Mouse (Mus musculus) spleen, adult 2 months (tissue): ENCODE measurements around the gene Dclre1b. TPM values are rescaled to one million over a fixed set of nuclear protein-coding genes. Genes with fewer than 3 reads are reported as not detected.
"Not testable (repeated sequence)": the region's sequence is repeated elsewhere in the genome, so short reads cannot be mapped to it uniquely, and the experiment has no call there.

ENCODE experiments used
- DNase-seq, 2 experiments: peaks; one replicate each; pipeline versions ENCODE4 v3.0.0 to v3.0.0-alpha.2; 2012 to 2021; ENCODE audit warnings: low spot score in 2 of 2, low read depth in 1 of 2
- H3K27ac ChIP-seq: fragments of 200-500 bp; 2 replicates; pipeline ENCODE4 v1.5.1; 2012; ENCODE audit warnings: low read length, inconsistent platforms; ENCODE audit not compliant: insufficient read depth
- H3K27me3 ChIP-seq: fragments of 200-500 bp; 2 replicates; pipeline ENCODE4 v1.6.1; 2012; ENCODE audit warnings: mild to moderate bottlenecking, moderate library complexity, low read length, inconsistent platforms; ENCODE audit not compliant: control insufficient read depth, insufficient read depth
- H3K36me3 ChIP-seq: fragments of 200-500 bp; 2 replicates; pipeline ENCODE4 v1.6.1; 2012; ENCODE audit warnings: mild to moderate bottlenecking, low read length, inconsistent platforms; ENCODE audit not compliant: control insufficient read depth, insufficient read depth
- H3K4me1 ChIP-seq: fragments of 200-500 bp; 2 replicates; pipeline ENCODE4 v1.6.1; 2011; ENCODE audit warnings: inconsistent platforms; ENCODE audit not compliant: control insufficient read depth, insufficient read depth, insufficient read length
- H3K4me3 ChIP-seq: fragments of 200-500 bp; 2 replicates; pipeline ENCODE4 v1.5.1; 2011; ENCODE audit warnings: mild to moderate bottlenecking, inconsistent platforms; ENCODE audit not compliant: insufficient read depth, insufficient read length; ENCODE audit errors: extremely low read depth
- CTCF ChIP-seq: fragments of 200-500 bp; IDR thresholded peaks from 2 replicates; pipeline ENCODE4 v1.5.1; 2011; ENCODE audit warnings: mild to moderate bottlenecking, inconsistent platforms; ENCODE audit not compliant: insufficient read depth, insufficient read length, insufficient replicate concordance; ENCODE audit errors: extremely low read depth
- POLR2A ChIP-seq: fragments of 200-500 bp; IDR thresholded peaks from 2 replicates; pipeline ENCODE4 v1.6.1; 2011; ENCODE audit warnings: low read depth, low read length, inconsistent platforms
- WGBS: fragments of 180-500 bp; shearing (Covaris S2); methylation state at CpG from one replicate; pipeline ENCODE4 v1.1.7; 2018; 5-methylcytosine and 5-hydroxymethylcytosine counted together
- polyA plus RNA-seq: library from polyadenylated mRNA; depleted of rRNA; stranded (reverse); fragments of >200 nt; gene quantifications from 2 replicates; pipeline ENCODE4 v1.2.3, GENCODE M21; 2012

Dclre1b gene
- polyA plus RNA-seq, 1 experiment, result 16.2 TPM

GRCm38 (mm10) chr3:103835951-103836310 is 26.7 kb upstream of the Dclre1b start:
- Histone ChIP-seq H3K27me3 (no peaks in the 10 kb centered on the region), H3K4me3 (no peak overlapping the region), H3K4me1 (peaks cover 5% of the 10 kb centered on the region), H3K27ac (no peak overlapping the region), H3K36me3 (no peaks in the 10 kb centered on the region)
- WGBS, result 68% methylated on average over 10 of the region's 10 CpGs
- DNase-seq, result no peak
- TF ChIP-seq CTCF, result no peak
- no peak for TF ChIP-seq POLR2A

GRCm38 (mm10) chr3:103835272-103835950 is 26.2 kb upstream of the Dclre1b start:
- H3K4me1 ChIP-seq, result peaks cover 5% of the 10 kb centered on the region
- TF ChIP-seq CTCF (no peak), POLR2A (no peak)
- no peak for DNase-seq
- H3K36me3 ChIP-seq, result no peaks in the 10 kb centered on the region
- H3K27ac ChIP-seq, result no peak overlapping the region
- no peaks in the 10 kb centered on the region for H3K27me3 ChIP-seq
- WGBS, result 69% methylated on average over 6 of the region's 6 CpGs
- H3K4me3 ChIP-seq, result no peak overlapping the region

- H3K36me3 ChIP-seq, result no peaks in the 10 kb centered on the region
- DNase-seq, result no peak
- no peak for TF ChIP-seq POLR2A
- TF ChIP-seq CTCF, result no peak
- no peak overlapping the region for H3K4me3 ChIP-seq
- H3K4me1 ChIP-seq, result peaks cover 5% of the 10 kb centered on the region
- H3K27ac ChIP-seq, result no peak overlapping the region
- H3K27me3 ChIP-seq, result no peaks in the 10 kb centered on the region
- WGBS, result 94% methylated on average over 2 of the region's 2 CpGs
These were observed 24.8 kb upstream of the Dclre1b start for GRCm38 (mm10) chr3:103834001-103834400.

GRCm38 (mm10) chr3:103832426-103832825 is 23.2 kb upstream of the Dclre1b start, which contains the start of gene Bcl2l15:
Bcl2l15 (plus strand) TSS chr3:103832601.
- no peaks in the 10 kb centered on the region for H3K27me3 ChIP-seq
- no peak for DNase-seq
- no peak within 1 kb of the TSS for H3K4me3 ChIP-seq
- peaks cover 5% of the 10 kb centered on the region for H3K4me1 ChIP-seq
- TF ChIP-seq POLR2A (no peak), CTCF (no peak)
- no peaks in the 10 kb centered on the region for H3K36me3 ChIP-seq
- H3K27ac ChIP-seq, result no peak within 1 kb of the TSS

GRCm38 (mm10) chr3:103831146-103831545 is 21.9 kb upstream of the Dclre1b start:
- Histone ChIP-seq H3K4me1 (peaks cover 5% of the 10 kb centered on the region), H3K27ac (no peak overlapping the region), H3K4me3 (no peak overlapping the region), H3K36me3 (no peaks in the 10 kb centered on the region), H3K27me3 (no peaks in the 10 kb centered on the region)
- DNase-seq, result no peak
- TF ChIP-seq POLR2A, result no peak
- TF ChIP-seq CTCF, result no peak
- 87% methylated on average over 7 of the region's 7 CpGs for WGBS

GRCm38 (mm10) chr3:103830681-103831080 is 21.4 kb upstream of the Dclre1b start:
- not testable (repeated sequence) for H3K4me3 ChIP-seq, DNase-seq, H3K27ac ChIP-seq, H3K27me3 ChIP-seq, H3K36me3 ChIP-seq, H3K4me1 ChIP-seq
- WGBS, result 56% methylated on average over 1 of the region's 1 CpGs

GRCm38 (mm10) chr3:103829036-103829435 is 19.8 kb upstream of the Dclre1b start:
- H3K4me3 ChIP-seq, result no peak overlapping the region
- no peak for DNase-seq
- H3K27me3 ChIP-seq, result no peaks in the 10 kb centered on the region
- 79% methylated on average over 3 of the region's 3 CpGs for WGBS
- H3K36me3 ChIP-seq, result no peaks in the 10 kb centered on the region
- TF ChIP-seq POLR2A (no peak), CTCF (no peak)
- H3K27ac ChIP-seq, result no peak overlapping the region
- peaks cover 3% of the 10 kb centered on the region for H3K4me1 ChIP-seq
